Mouse (Mus musculus) natural killer cell, adult 2 months (primary cell): Measurements from ENCODE around the gene Cfap46.

Experiments used
- DNase-seq, 2 experiments: peaks; one replicate each; pipeline ENCODE4 v3.0.0; 2022; ENCODE audit warnings: low spot score in 2 of 2

The Cfap46 gene

GRCm38 (mm10) chr7:139580851-139581775 lies 102.5 kb downstream of the Cfap46 start:
- DNase-seq = no peak

GRCm38 (mm10) chr7:139579261-139579905 lies 104.2 kb downstream of the Cfap46 start:
- DNase-seq = no peak

- DNase-seq = no peak
These were observed 107.4 kb downstream of the Cfap46 start for GRCm38 (mm10) chr7:139576064-139576686.

- no peak for DNase-seq
These were observed 111.0 kb downstream of the Cfap46 start for GRCm38 (mm10) chr7:139572665-139573064.

GRCm38 (mm10) chr7:139570788-139571187 lies 112.8 kb downstream of the Cfap46 start:
- no peak for DNase-seq

DNA sequence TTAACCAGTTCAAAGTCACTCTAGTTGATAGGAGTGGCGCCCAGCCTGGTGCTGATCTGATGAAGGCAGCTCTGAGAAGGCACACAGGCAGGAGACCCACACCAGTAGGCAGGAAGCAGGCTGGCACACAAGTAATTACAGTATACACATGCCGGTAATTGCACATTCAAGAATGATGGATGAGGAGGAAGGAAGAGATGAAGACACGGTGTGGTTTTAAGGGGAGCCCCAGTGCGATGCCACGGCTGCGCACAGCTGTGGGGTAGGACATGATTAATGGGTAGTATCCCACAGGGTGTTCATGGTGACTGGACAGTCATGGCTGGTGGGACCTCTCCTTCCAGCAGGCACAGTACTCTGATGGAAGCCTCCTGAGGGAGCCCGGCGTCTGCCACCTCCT lies 117.1 kb downstream of the Cfap46 start:
- DNase-seq = no peak

DNA sequence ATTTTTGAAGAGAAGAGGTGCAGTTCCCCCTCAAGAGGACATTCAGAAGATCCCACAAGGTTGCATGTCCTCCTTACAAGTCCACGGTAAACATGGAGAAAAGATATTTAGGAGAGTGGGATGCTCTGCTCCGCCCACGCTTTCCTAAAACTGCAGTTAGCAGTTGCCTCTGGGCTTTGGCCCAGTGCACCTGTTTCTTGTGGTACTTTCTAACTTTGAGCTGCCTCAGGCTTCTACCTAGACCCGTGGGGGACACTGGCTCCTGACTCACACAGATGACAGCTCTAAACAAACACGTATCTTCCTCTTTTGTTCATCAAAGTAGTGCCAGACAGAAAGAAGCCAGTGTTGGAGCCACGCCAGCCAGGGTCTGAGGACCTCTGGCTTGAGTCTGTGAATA lies 117.6 kb downstream of the Cfap46 start:
- no peak for DNase-seq

GRCm38 (mm10) chr7:139564161-139564560 lies 119.5 kb downstream of the Cfap46 start:
- DNase-seq = no peak

DNA sequence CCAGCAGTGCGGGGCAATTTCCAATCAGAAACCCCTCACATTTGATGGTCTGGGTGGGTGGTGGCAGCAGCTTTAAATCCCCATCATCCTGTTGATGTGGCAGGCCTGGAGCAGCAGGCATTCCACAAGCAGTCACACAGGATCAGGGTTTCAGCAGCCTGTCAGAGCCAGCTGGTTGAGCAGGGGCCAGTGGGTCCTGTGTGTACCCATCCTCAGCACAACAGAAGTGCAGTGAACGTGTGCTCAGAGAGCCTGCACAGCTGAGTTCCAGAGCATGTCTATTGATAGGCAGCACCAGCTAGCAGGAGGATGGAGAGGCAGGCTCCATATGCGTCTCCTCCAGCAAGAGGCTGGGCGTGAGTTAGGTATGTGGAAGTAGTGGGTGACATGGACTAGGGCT lies 120.2 kb downstream of the Cfap46 start:
- no peak for DNase-seq

DNA sequence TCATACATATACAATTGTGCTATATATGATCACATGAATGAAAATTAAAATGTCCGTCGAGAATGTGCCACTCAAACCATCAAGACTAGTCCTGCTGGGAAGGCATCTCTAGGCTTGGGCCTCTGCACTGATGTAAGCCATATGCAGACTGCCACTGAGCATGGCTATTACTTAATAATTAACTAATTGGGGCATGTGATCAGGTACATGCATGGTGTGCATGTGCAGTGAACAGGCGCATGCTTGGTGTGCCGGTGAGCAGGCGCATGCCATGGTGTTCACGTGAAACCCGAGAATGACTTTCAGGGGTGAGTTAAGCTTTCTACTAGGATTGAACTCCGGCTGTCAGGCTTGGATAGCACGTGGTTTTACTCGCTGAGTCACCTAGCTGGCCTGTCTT lies 124.0 kb downstream of the Cfap46 start:
- DNase-seq = no peak

DNA sequence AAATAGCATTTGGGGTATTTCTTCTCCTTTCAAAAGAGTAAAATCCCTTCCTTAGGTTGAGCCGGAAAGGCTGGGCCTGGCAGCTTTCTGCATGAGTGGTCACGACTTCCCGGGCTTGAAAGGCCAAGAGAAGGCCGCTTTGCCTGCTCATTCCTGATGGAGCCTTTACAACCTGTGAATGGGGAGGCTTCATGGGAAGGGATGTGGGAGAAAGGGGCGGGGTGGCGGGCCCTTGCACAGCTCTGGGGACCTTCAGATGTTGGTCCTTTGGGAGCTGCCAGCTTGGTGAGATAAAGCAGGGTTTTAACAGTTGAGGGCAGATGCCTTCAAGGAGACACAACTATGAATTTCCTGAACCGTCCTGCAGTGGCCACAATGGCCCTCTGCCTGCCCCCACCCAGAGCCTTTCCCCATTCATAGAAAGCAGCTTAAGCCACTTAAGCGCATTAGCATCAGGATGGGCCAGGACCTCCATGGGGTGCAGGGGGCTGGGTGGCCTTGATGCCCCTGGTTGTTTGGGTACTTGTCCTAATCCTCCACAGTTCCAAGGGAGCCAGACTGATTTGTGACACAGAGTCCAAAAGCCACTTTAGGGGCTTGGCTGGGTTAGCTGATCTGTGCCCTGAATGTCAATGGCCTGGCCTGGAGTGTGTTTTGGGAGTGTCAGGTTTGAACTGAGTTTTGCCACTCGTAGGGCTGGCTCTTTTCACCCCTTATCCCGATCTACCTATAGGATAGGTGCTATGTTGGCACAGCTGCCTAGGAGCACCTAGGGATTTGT lies 126.7 kb downstream of the Cfap46 start:
- no peak for DNase-seq

DNA sequence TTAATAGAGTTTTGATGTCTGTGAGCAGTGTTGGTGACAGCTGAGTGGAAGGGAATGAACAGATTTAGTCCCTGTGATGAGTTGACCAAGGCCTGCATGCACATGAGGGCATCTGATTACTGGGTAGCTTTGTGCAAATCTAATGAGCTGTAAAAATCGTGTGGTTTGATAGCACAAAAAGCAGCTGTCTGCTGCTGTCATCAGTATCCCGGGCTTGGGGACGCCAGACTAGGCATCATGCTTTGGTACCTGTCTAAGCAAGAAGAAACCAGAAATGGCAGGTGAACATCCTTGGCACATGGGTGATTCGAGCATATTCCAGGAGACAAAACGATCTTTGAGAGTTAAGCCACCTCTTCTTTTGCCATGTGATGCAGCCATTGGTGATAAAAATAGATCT lies 127.3 kb downstream of the Cfap46 start:
- DNase-seq = no peak

DNA sequence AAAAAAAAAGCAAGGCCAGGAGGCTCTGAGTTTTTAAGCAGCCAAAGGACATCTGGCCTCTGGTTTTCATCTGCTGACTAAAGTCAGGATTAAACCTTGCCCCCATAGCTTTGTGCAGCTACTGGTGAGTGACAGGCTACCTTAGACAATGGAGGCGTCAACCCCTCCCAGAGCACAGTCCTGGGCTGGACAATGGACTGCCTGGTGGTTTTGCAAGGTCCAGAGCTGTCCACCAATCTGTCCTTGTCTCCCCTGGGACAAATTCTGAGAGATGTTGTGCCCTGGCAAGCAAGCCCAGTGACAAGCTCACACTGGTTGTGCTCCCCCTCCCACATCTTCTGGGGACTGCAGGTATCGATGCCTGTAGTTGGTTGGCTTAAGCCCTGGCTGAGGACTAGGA lies 132.1 kb downstream of the Cfap46 start:
- DNase-seq = no peak
